Mouse (Mus musculus) embryonic facial prominence, embryonic 11.5 days (tissue): ENCODE data around the gene Fgfr2. TPM values are rescaled to one million over a fixed set of nuclear protein-coding genes. Genes with fewer than 3 reads are reported as not detected.

ENCODE experiments used
- ATAC-seq: fragments of 200-750 bp; cut with Nextera tagmentation; replicated peaks from 2 replicates; pipeline ENCODE4 v1.8.0; 2017; ENCODE audit warnings: low read depth; ENCODE audit not compliant: insufficient number of reproducible peaks, low FRiP score, low TSS enrichment
- DNase-seq: peaks from one replicate; pipeline ENCODE4 v3.0.0-alpha.2; 2015; ENCODE audit warnings: low spot score
- H3K27ac ChIP-seq: fragments of 300-500 bp; sonication (generic); replicated peaks from 2 replicates; pipeline ENCODE4 v1.5.1; 2014; ENCODE audit warnings: mild to moderate bottlenecking, low read depth, low read length, control low read depth
- H3K27me3 ChIP-seq: fragments of 300-500 bp; sonication (generic); 2 replicates; pipeline ENCODE4 v1.6.1; 2014; ENCODE audit warnings: mild to moderate bottlenecking, low read length, moderate library complexity, mixed read lengths; ENCODE audit not compliant: control insufficient read depth, insufficient read depth
- H3K36me3 ChIP-seq: fragments of 300-500 bp; sonication (generic); replicated peaks from 2 replicates; pipeline ENCODE4 v1.6.1; 2014; ENCODE audit warnings: low read depth, mild to moderate bottlenecking, low read length, moderate library complexity, mixed read lengths; ENCODE audit not compliant: control insufficient read depth, insufficient read depth
- H3K4me1 ChIP-seq: fragments of 300-500 bp; sonication (generic); 2 replicates; pipeline ENCODE4 v1.6.1; 2014; ENCODE audit warnings: low read length, mixed read lengths; ENCODE audit not compliant: control insufficient read depth, insufficient read depth
- H3K4me2 ChIP-seq: fragments of 300-500 bp; sonication (generic); 2 replicates; pipeline ENCODE4 v1.6.1; 2014; ENCODE audit warnings: low read depth, mild to moderate bottlenecking, control low read depth, low read length, moderate library complexity
- H3K4me3 ChIP-seq: fragments of 300-500 bp; sonication (generic); 2 replicates; pipeline ENCODE4 v1.5.1; 2014; ENCODE audit warnings: low read depth, low read length, control low read depth
- H3K9ac ChIP-seq: fragments of 300-500 bp; sonication (generic); replicated peaks from 2 replicates; pipeline ENCODE4 v1.6.1; 2014; ENCODE audit warnings: mild to moderate bottlenecking, control low read depth, low read length
- H3K9me3 ChIP-seq: fragments of 300-500 bp; sonication (generic); replicated peaks from 2 replicates; pipeline ENCODE4 v1.6.1; 2016; ENCODE audit warnings: mild to moderate bottlenecking, low read length, inconsistent platforms, mixed read lengths; ENCODE audit not compliant: control insufficient read depth
- WGBS: fragments of 180-500 bp; shearing (Covaris S2); extraction: QIAGEN DNeasy Blood & Tissue Kit; methylation state at CpG from one replicate; pipeline ENCODE4 v1.1.7; 2014; 5-methylcytosine and 5-hydroxymethylcytosine counted together
- polyA plus RNA-seq: library from polyadenylated mRNA; unstranded; fragments of >200 nt; fragmentation: Nextera tagmentation; extraction: Ambion mirVana; gene quantifications from 2 replicates; pipeline ENCODE4 v1.2.1, GENCODE M21; 2014

Gene Fgfr2
- polyA plus RNA-seq, 1 experiment from 2014 or later: 75.6 TPM

DNA sequence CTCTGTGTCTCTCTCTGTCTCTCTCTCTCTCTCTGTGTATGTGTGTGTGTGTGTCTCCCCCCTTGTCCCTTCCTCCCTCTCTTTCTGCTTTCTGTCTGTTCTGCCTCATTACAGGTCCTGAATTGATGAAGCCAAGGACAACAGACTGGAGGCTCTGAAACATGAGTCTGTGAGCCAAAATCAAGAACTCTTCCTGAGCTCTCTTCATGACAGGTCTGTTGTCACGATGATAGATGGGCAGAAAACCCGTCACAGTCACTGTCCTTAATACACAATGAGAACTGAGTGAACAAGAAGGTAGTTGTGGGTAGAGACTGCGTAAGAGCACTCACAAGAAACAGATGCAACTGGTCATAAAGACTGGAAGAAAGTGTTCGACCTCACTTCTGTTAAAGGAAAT, 762.8 kb downstream of the Fgfr2 start:
- H3K4me3 ChIP-seq: no peak overlapping the region
- no peak overlapping the region for H3K9ac ChIP-seq
- no peaks in the 10 kb centered on the region for H3K36me3 ChIP-seq
- no peak for ATAC-seq
- no peak for DNase-seq
- no peaks in the 10 kb centered on the region for H3K27me3 ChIP-seq
- 80% methylated on average over 4 of the region's 4 CpGs for WGBS
- H3K4me2 ChIP-seq: no peak overlapping the region
- H3K27ac ChIP-seq: no peak overlapping the region
- H3K4me1 ChIP-seq: no peaks in the 10 kb centered on the region
- H3K9me3 ChIP-seq: no peaks in the 10 kb centered on the region

DNA sequence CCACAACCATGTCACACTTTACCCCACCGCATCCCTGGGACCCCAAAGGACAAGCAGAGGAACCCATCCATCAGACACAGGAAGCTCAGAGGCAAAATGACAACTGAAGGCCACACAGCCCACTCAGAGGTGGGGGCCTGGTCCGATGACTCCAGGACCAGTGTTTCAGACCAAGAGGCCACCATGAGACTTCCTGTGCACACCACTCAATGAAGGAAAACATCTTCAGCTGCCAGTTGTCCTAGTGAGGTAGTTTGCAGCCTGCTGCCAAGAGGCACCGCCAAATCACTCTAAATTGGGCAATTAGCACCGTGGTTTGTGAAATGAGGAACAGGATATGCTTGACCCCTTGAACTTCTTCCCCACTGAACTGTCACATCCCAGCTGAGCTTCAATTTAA, 764.4 kb downstream of the Fgfr2 start:
- Histone ChIP-seq H3K27ac (no peak overlapping the region), H3K9me3 (no peaks in the 10 kb centered on the region), H3K27me3 (no peaks in the 10 kb centered on the region), H3K4me1 (no peaks in the 10 kb centered on the region), H3K4me2 (no peak overlapping the region), H3K36me3 (no peaks in the 10 kb centered on the region), H3K9ac (no peak overlapping the region), H3K4me3 (no peak overlapping the region)
- no peak for ATAC-seq
- no peak for DNase-seq
- 30% methylated on average over 4 of the region's 4 CpGs for WGBS

DNA sequence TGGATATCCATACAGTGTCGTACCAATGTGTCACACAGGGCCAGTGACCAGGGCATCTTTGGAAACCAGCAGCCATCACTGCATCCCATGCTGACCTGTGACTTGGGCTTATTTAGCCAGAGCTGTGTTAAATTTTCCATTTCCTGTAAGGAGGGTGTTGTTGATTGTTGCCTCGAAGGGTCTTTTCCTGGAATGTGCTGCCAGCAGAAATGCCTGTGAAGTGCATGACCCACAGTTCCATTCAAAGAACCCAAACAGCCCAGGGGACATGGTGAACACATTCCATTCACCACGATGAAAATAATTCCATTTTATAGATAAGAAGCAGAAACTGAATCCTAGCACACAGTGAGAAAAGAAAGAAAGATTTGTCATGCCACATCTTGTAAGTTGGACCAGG, 764.9 kb downstream of the Fgfr2 start:
- H3K36me3 ChIP-seq: no peaks in the 10 kb centered on the region
- H3K9me3 ChIP-seq: no peaks in the 10 kb centered on the region
- 22% methylated on average over 3 of the region's 3 CpGs for WGBS
- no peak overlapping the region for H3K4me2 ChIP-seq
- H3K27ac ChIP-seq: no peak overlapping the region
- DNase-seq: no peak
- H3K4me3 ChIP-seq: no peak overlapping the region
- no peaks in the 10 kb centered on the region for H3K27me3 ChIP-seq
- ATAC-seq: no peak
- no peak overlapping the region for H3K9ac ChIP-seq
- H3K4me1 ChIP-seq: no peaks in the 10 kb centered on the region

DNA sequence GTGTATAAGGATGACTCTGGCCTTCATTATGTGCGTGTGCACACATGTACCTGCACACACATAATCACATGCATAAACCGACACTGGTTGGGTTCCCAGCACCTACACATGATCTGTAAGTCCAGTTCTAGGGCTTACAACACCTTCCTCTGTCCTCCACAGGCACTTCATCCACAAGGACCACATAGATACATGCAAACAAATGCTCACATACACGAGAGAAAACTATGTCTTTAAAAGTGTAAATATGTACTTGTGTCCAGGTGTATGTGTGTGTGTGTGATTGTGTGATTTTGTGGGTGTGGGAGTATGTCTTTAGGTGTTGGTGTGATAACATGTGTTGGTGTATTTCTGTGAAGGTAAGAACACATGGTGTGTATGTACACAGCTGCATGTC, 765.3 kb downstream of the Fgfr2 start:
- Histone ChIP-seq H3K4me1 (no peaks in the 10 kb centered on the region), H3K36me3 (no peaks in the 10 kb centered on the region), H3K9me3 (no peaks in the 10 kb centered on the region), H3K27ac (no peak overlapping the region), H3K27me3 (no peaks in the 10 kb centered on the region), H3K4me2 (no peak overlapping the region), H3K4me3 (no peak overlapping the region), H3K9ac (no peak overlapping the region)
- 90% methylated on average over 3 of the region's 3 CpGs for WGBS
- ATAC-seq: no peak
- no peak for DNase-seq

DNA sequence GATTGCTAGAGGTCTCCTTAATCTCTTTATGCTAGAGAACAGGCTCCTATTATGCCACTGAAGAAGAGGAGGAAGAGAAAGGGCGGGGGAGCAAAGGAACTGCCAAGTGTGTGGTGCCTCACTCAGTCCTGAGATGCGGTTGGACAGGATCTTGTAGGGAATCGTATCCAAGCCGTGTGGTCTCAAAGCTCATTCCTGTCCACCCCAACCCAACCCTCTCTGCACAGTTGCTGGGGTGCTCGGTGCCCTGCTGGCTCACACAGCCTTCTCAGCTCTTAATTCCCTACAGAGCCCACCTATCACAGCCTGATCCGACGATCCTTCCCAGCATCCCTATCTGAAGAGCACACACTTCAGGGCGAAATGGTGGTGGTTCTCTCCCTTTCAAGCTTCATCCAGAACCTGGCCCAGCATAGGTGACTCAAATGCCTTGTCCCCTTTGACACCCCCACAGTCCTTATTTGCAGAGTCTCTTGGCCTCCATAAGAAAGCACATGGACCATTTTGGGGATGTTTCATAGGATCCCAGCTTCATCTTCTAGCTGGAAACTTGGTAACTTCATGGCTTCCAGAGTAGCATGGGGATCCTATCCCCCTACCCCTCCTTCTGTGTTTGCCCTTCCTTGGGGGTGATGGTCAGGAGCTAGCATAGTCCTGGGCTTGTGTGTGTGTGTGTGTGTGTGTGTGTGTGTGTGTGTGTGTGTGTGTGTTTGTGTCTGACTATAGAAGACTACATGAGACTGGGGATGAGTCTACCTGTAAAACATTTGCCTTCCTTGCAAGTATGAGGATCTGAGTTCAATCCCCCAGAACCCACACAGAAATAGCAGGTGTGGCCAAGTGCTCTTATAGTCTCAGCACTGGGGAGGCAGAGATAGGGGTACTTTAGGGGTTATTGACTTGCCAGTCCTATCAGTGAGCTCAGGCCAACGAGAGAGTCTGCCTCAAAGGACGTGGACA, 766.0 kb downstream of the Fgfr2 start:
- no peak overlapping the region for H3K9ac ChIP-seq
- no peak overlapping the region for H3K27ac ChIP-seq
- no peaks in the 10 kb centered on the region for H3K9me3 ChIP-seq
- H3K4me1 ChIP-seq: no peaks in the 10 kb centered on the region
- DNase-seq (no peak), ATAC-seq (no peak)
- no peaks in the 10 kb centered on the region for H3K36me3 ChIP-seq
- H3K27me3 ChIP-seq: no peaks in the 10 kb centered on the region
- WGBS: 44% methylated on average over 10 of the region's 10 CpGs
- no peak overlapping the region for H3K4me2 ChIP-seq
- H3K4me3 ChIP-seq: no peak overlapping the region

DNA sequence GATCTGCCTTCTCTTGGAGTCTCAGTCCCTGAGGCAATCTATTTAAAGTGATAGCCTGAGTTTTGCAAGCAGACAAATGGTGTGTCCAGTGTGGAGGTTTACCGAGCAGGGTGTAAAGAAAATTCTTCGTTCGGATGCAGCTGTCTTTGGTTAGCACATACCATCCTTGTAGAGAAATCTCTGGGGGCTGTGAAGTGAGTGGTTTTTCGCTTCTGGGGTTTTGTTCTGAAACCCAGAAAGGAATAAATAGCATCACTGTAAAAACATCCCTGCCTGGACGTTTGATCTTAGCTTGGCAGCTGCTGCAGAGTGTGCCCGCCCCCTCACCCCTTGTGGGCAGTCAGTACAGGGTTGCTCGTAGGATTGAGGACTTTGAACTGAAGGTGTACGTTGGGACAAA, 767.0 kb downstream of the Fgfr2 start:
- H3K36me3 ChIP-seq: no peaks in the 10 kb centered on the region
- no peak overlapping the region for H3K4me2 ChIP-seq
- WGBS: 12% methylated on average over 8 of the region's 8 CpGs
- H3K9me3 ChIP-seq: no peaks in the 10 kb centered on the region
- ATAC-seq (no peak), DNase-seq (peak; percentile 64)
- no peak overlapping the region for H3K4me3 ChIP-seq
- no peaks in the 10 kb centered on the region for H3K27me3 ChIP-seq
- H3K4me1 ChIP-seq: no peaks in the 10 kb centered on the region
- H3K9ac ChIP-seq: no peak overlapping the region
- no peak overlapping the region for H3K27ac ChIP-seq

DNA sequence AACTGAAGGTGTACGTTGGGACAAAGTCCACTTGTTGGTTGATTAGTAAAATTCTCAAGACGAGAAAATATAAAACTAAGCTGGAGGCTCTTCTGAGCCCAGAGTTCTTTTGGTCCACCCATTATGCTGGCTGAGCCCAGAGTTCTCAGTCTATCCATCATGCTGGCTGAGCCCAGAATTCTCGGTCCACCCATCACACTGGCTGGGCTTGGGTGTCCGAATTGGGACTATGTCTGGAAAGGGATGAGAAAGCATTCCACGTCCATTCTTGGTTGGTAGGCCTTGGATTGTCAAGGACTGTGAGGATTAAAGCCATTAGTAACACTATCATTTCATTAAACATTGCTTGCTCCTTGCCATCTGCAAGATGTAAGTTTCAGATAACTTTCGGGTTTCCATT, 767.4 kb downstream of the Fgfr2 start:
- ATAC-seq: no peak
- no peak for DNase-seq
- no peak overlapping the region for H3K4me2 ChIP-seq
- 63% methylated on average over 6 of the region's 6 CpGs for WGBS
- no peak overlapping the region for H3K4me3 ChIP-seq
- no peaks in the 10 kb centered on the region for H3K36me3 ChIP-seq
- H3K27ac ChIP-seq: no peak overlapping the region
- no peaks in the 10 kb centered on the region for H3K4me1 ChIP-seq
- no peak overlapping the region for H3K9ac ChIP-seq
- no peaks in the 10 kb centered on the region for H3K27me3 ChIP-seq
- no peaks in the 10 kb centered on the region for H3K9me3 ChIP-seq

DNA sequence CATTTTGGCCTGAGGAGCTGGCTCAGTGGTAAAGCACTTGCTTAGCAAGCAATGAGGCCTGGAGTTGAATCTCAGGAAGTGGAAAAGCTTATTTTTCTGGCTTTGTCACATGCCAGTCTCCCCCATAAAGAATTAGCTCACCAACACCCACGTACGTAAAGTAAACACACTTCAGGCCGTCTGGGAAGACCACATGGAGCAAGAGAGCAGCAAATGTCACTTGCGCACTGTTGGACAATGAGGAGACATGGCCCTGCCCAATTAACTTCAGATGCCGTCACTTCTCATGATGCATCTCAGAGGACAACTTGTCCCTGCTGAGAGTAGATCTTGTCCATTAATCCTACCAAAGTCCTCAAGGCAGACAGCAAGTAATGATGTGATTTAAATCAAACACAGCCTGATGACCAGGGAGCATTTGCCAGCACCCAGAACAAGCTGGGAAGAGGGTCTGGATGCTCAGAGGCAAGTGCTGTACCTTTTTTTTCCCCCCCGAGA, 774.0 kb downstream of the Fgfr2 start:
- no peak overlapping the region for H3K4me2 ChIP-seq
- no peaks in the 10 kb centered on the region for H3K36me3 ChIP-seq
- 66% methylated on average over 6 of the region's 6 CpGs for WGBS
- H3K9me3 ChIP-seq: no peaks in the 10 kb centered on the region
- no peak for ATAC-seq
- H3K9ac ChIP-seq: no peak overlapping the region
- no peak for DNase-seq
- no peak overlapping the region for H3K4me3 ChIP-seq
- no peak overlapping the region for H3K27ac ChIP-seq
- H3K4me1 ChIP-seq: no peaks in the 10 kb centered on the region
- H3K27me3 ChIP-seq: no peaks in the 10 kb centered on the region
